Mouse (Mus musculus) hindbrain, embryonic 12.5 days (tissue): ENCODE results near the gene Stx18. TPM values are rescaled to one million over a fixed set of nuclear protein-coding genes. Genes with fewer than 3 reads are reported as not detected.

Experiments
- ATAC-seq: fragments of 200-750 bp; cut with Nextera tagmentation; 2 replicates; pipeline ENCODE4 v1.8.0; 2017; ENCODE audit warnings: moderate TSS enrichment; ENCODE audit not compliant: low FRiP score
- H3K27ac ChIP-seq: fragments of 300-500 bp; sonication (generic); 2 replicates; pipeline ENCODE4 v1.5.1; 2016; ENCODE audit warnings: mild to moderate bottlenecking
- H3K27me3 ChIP-seq: fragments of 300-500 bp; sonication (generic); 2 replicates; pipeline ENCODE4 v1.6.1; 2016; ENCODE audit warnings: mild to moderate bottlenecking
- H3K36me3 ChIP-seq: fragments of 300-500 bp; sonication (generic); 2 replicates; pipeline ENCODE4 v1.6.1; 2016; ENCODE audit warnings: mild to moderate bottlenecking
- H3K4me1 ChIP-seq: fragments of 300-500 bp; sonication (generic); 2 replicates; pipeline ENCODE4 v1.6.1; 2016
- H3K4me2 ChIP-seq: fragments of 300-500 bp; sonication (generic); replicated peaks from 2 replicates; pipeline ENCODE4 v1.6.1; 2016; ENCODE audit warnings: mild to moderate bottlenecking
- H3K4me3 ChIP-seq: fragments of 300-500 bp; sonication (generic); 2 replicates; pipeline ENCODE4 v1.5.1; 2016; ENCODE audit warnings: mild to moderate bottlenecking
- H3K9ac ChIP-seq: fragments of 300-500 bp; sonication (generic); 2 replicates; pipeline ENCODE4 v1.6.1; 2016; ENCODE audit warnings: mild to moderate bottlenecking, moderate library complexity
- H3K9me3 ChIP-seq: fragments of 300-500 bp; sonication (generic); replicated peaks from 2 replicates; pipeline ENCODE4 v1.6.1; 2016; ENCODE audit warnings: mild to moderate bottlenecking
- WGBS: fragments of 180-500 bp; shearing (Covaris S2); methylation state at CpG from one replicate; pipeline ENCODE4 v1.1.7; 2016; 5-methylcytosine and 5-hydroxymethylcytosine counted together
- polyA plus RNA-seq: library from polyadenylated mRNA; unstranded; fragments of >200 nt; fragmentation: Nextera tagmentation; extraction: Ambion mirVana; gene quantifications from 2 replicates; pipeline ENCODE4 v1.2.1, GENCODE M21; 2016

Gene Stx18
- polyA plus RNA-seq, 1 experiment from 2014 or later, result 42.3 TPM

- Histone ChIP-seq H3K9ac (no peak overlapping the region), H3K4me2 (no peak overlapping the region), H3K9me3 (no peaks in the 10 kb centered on the region), H3K36me3 (peaks cover 17% of the 10 kb centered on the region; the same call in 1 of the 2 replicates), H3K27ac (no peak overlapping the region), H3K27me3 (no peaks in the 10 kb centered on the region), H3K4me1 (no peaks in the 10 kb centered on the region), H3K4me3 (no peak overlapping the region)
- 92% methylated on average over 14 of the region's 14 CpGs for WGBS
- no peak for ATAC-seq
Observed at GRCm38 (mm10) chr5:38106080-38106697, 67.6 kb downstream of the Stx18 start.

- Histone ChIP-seq H3K9ac (no peak overlapping the region), H3K4me2 (no peak overlapping the region), H3K9me3 (no peaks in the 10 kb centered on the region), H3K36me3 (peaks cover 17% of the 10 kb centered on the region; the same call in 1 of the 2 replicates), H3K27ac (no peak overlapping the region), H3K4me3 (no peak overlapping the region), H3K27me3 (no peaks in the 10 kb centered on the region), H3K4me1 (no peaks in the 10 kb centered on the region)
- WGBS, result 87% methylated on average over 10 of the region's 10 CpGs
- ATAC-seq, result no peak
Observed at GRCm38 (mm10) chr5:38106807-38107206, 68.3 kb downstream of the Stx18 start.

- ATAC-seq, result no peak
- peaks cover 24% of the 10 kb centered on the region; the same call in 1 of the 2 replicates for H3K36me3 ChIP-seq
- no peak overlapping the region for H3K9ac ChIP-seq
- no peak overlapping the region for H3K4me3 ChIP-seq
- no peak overlapping the region for H3K4me2 ChIP-seq
- WGBS, result 92% methylated on average over 2 of the region's 2 CpGs
- no peak overlapping the region for H3K27ac ChIP-seq
- no peaks in the 10 kb centered on the region for H3K9me3 ChIP-seq
- H3K27me3 ChIP-seq, result no peaks in the 10 kb centered on the region
- no peaks in the 10 kb centered on the region for H3K4me1 ChIP-seq
Observed at GRCm38 (mm10) chr5:38114526-38114925, 76.0 kb downstream of the Stx18 start.

- no peak overlapping the region for H3K27ac ChIP-seq
- WGBS, result 78% methylated on average over 1 of the region's 1 CpGs
- H3K9ac ChIP-seq, result no peak overlapping the region
- peaks cover 18% of the 10 kb centered on the region; the same call in 1 of the 2 replicates for H3K36me3 ChIP-seq
- H3K4me3 ChIP-seq, result no peak overlapping the region
- ATAC-seq, result no peak
- H3K4me1 ChIP-seq, result no peaks in the 10 kb centered on the region
- no peaks in the 10 kb centered on the region for H3K9me3 ChIP-seq
- no peak overlapping the region for H3K4me2 ChIP-seq
- H3K27me3 ChIP-seq, result no peaks in the 10 kb centered on the region
Observed at GRCm38 (mm10) chr5:38117056-38117455, 78.5 kb downstream of the Stx18 start.

GRCm38 (mm10) chr5:38119268-38119667, 80.7 kb downstream of the Stx18 start:
- WGBS, result 89% methylated on average over 5 of the region's 5 CpGs
- peaks cover 20% of the 10 kb centered on the region; the same call in 1 of the 2 replicates for H3K36me3 ChIP-seq

GRCm38 (mm10) chr5:38121699-38122098, 83.2 kb downstream of the Stx18 start:
- no peak for ATAC-seq

More at GRCm38 (mm10) chr5:38119268-38119667, 80.7 kb downstream of the Stx18 start:
- H3K27me3 ChIP-seq, result no peaks in the 10 kb centered on the region
- H3K4me1 ChIP-seq, result no peaks in the 10 kb centered on the region
- no peak overlapping the region for H3K27ac ChIP-seq
- H3K4me2 ChIP-seq, result no peak overlapping the region
- H3K9me3 ChIP-seq, result no peaks in the 10 kb centered on the region
- ATAC-seq, result no peak
- no peak overlapping the region for H3K9ac ChIP-seq
- H3K4me3 ChIP-seq, result no peak overlapping the region

GRCm38 (mm10) chr5:38126519-38127306, 88.2 kb downstream of the Stx18 start:
- Histone ChIP-seq H3K4me2 (no peak overlapping the region), H3K36me3 (peaks cover 21% of the 10 kb centered on the region), H3K4me3 (no peak overlapping the region), H3K4me1 (no peaks in the 10 kb centered on the region), H3K9me3 (no peaks in the 10 kb centered on the region), H3K9ac (no peak overlapping the region), H3K27me3 (no peaks in the 10 kb centered on the region), H3K27ac (no peak overlapping the region)
- WGBS, result 89% methylated on average over 13 of the region's 13 CpGs
- no peak for ATAC-seq

More at GRCm38 (mm10) chr5:38121699-38122098, 83.2 kb downstream of the Stx18 start:
- no peak overlapping the region for H3K4me3 ChIP-seq
- no peak overlapping the region for H3K4me2 ChIP-seq
- no peak overlapping the region for H3K27ac ChIP-seq
- H3K27me3 ChIP-seq, result no peaks in the 10 kb centered on the region
- 88% methylated on average over 7 of the region's 7 CpGs for WGBS
- no peaks in the 10 kb centered on the region for H3K9me3 ChIP-seq
- no peak overlapping the region for H3K9ac ChIP-seq
- H3K4me1 ChIP-seq, result no peaks in the 10 kb centered on the region
- H3K36me3 ChIP-seq, result peaks cover 17% of the 10 kb centered on the region; the same call in 1 of the 2 replicates

- H3K36me3 ChIP-seq, result peaks cover 19% of the 10 kb centered on the region
- H3K27me3 ChIP-seq, result no peaks in the 10 kb centered on the region
- 88% methylated on average over 2 of the region's 2 CpGs for WGBS
- H3K9me3 ChIP-seq, result no peaks in the 10 kb centered on the region
- no peak overlapping the region for H3K4me2 ChIP-seq
- no peak overlapping the region for H3K9ac ChIP-seq
- ATAC-seq, result no peak
- H3K4me1 ChIP-seq, result no peaks in the 10 kb centered on the region
- H3K27ac ChIP-seq, result no peak overlapping the region
- no peak overlapping the region for H3K4me3 ChIP-seq
Observed at GRCm38 (mm10) chr5:38129339-38129738, 90.8 kb downstream of the Stx18 start.

- no peak for ATAC-seq
- no peak overlapping the region for H3K4me3 ChIP-seq
- H3K27ac ChIP-seq, result no peak overlapping the region
- no peak overlapping the region for H3K9ac ChIP-seq
- no peaks in the 10 kb centered on the region for H3K4me1 ChIP-seq
- H3K9me3 ChIP-seq, result no peaks in the 10 kb centered on the region
- 95% methylated on average over 9 of the region's 9 CpGs for WGBS
- no peaks in the 10 kb centered on the region for H3K27me3 ChIP-seq
- H3K36me3 ChIP-seq, result peaks cover 67% of the 10 kb centered on the region
- H3K4me2 ChIP-seq, result no peak overlapping the region
Observed at GRCm38 (mm10) chr5:38136247-38136646, 97.7 kb downstream of the Stx18 start.

- no peak for ATAC-seq
- Histone ChIP-seq H3K36me3 (peaks cover 76% of the 10 kb centered on the region), H3K9me3 (no peaks in the 10 kb centered on the region), H3K27me3 (no peaks in the 10 kb centered on the region), H3K4me2 (no peak overlapping the region), H3K4me3 (no peak overlapping the region), H3K27ac (no peak overlapping the region), H3K4me1 (no peaks in the 10 kb centered on the region), H3K9ac (no peak overlapping the region)
- 93% methylated on average over 9 of the region's 9 CpGs for WGBS
Observed at GRCm38 (mm10) chr5:38137163-38137562, 98.6 kb downstream of the Stx18 start.

GRCm38 (mm10) chr5:38140893-38141292, 102.4 kb downstream of the Stx18 start:
- no peak overlapping the region for H3K4me3 ChIP-seq
- ATAC-seq, result no peak
- no peak overlapping the region for H3K4me2 ChIP-seq
- H3K27ac ChIP-seq, result no peak overlapping the region
- no peaks in the 10 kb centered on the region; the same call in 1 of the 2 replicates for H3K4me1 ChIP-seq
- H3K27me3 ChIP-seq, result no peaks in the 10 kb centered on the region
- H3K36me3 ChIP-seq, result peaks cover 95% of the 10 kb centered on the region
- H3K9me3 ChIP-seq, result no peaks in the 10 kb centered on the region
- no peak overlapping the region for H3K9ac ChIP-seq
- 88% methylated on average over 6 of the region's 6 CpGs for WGBS

GRCm38 (mm10) chr5:38146524-38146923, 108.0 kb downstream of the Stx18 start:
- Histone ChIP-seq H3K9ac (no peak overlapping the region), H3K4me3 (no peak overlapping the region), H3K27ac (no peak overlapping the region), H3K27me3 (no peaks in the 10 kb centered on the region), H3K9me3 (no peaks in the 10 kb centered on the region), H3K4me1 (peaks cover 13% of the 10 kb centered on the region), H3K4me2 (no peak overlapping the region), H3K36me3 (peaks cover 84% of the 10 kb centered on the region)
- WGBS, result 94% methylated on average over 6 of the region's 6 CpGs
- no peak for ATAC-seq
